Mouse (Mus musculus): ENCODE measurements around the gene Gimap8. TPM values are rescaled to one million over a fixed set of nuclear protein-coding genes. Genes with fewer than 3 reads are reported as not detected.
"Not testable (repeated sequence)": the region's sequence is repeated elsewhere in the genome, so short reads cannot be mapped to it uniquely, and the experiment has no call there.

The Gimap8 gene
- polyA plus RNA-seq, 1 experiment from 2014 or later, result 7.3 TPM

- TF ChIP-seq CTCF (IDR thresholded peaks at IDR 0.05), result no peak
- CTCF ChIA-PET, result no interaction called here
- POLR2A ChIA-PET, result no interaction called here
- no peak for ATAC-seq
- in situ Hi-C loops (cut with MboI; ENCODE audit: low pct_unique_long_range_greater_than_20kb), result no loop called here
- no peaks in the 10 kb centered on the region for H3K27me3 ChIP-seq
- no peak for DNase-seq (ENCODE audit: low read depth, low spot score)
Observed at GRCm38 (mm10) chr6:48676860-48677415, 29.9 kb downstream of the Gimap8 start.

- POLR2A ChIA-PET, result no interaction called here
- no peak for TF ChIP-seq CTCF (IDR thresholded peaks at IDR 0.05)
- in situ Hi-C loops (cut with MboI; ENCODE audit: low pct_unique_long_range_greater_than_20kb), result no loop called here
- CTCF ChIA-PET, result no interaction called here
- no peaks in the 10 kb centered on the region for H3K27me3 ChIP-seq
- DNase-seq (ENCODE audit: low read depth, low spot score) (no peak), ATAC-seq (no peak)
Observed at GRCm38 (mm10) chr6:48677492-48678345, 30.7 kb downstream of the Gimap8 start.

- H3K27me3 ChIP-seq, result no peaks in the 10 kb centered on the region
- CTCF ChIA-PET, result no interaction called here
Observed at GRCm38 (mm10) chr6:48678391-48678790, 31.4 kb downstream of the Gimap8 start.

GRCm38 (mm10) chr6:48679701-48680100 lies 32.7 kb downstream of the Gimap8 start:
- no peak for DNase-seq (ENCODE audit: low read depth, low spot score)
- in situ Hi-C loops (cut with MboI; ENCODE audit: low pct_unique_long_range_greater_than_20kb), result no loop called here

More at GRCm38 (mm10) chr6:48678391-48678790, 31.4 kb downstream of the Gimap8 start:
- DNase-seq (ENCODE audit: low read depth, low spot score) (no peak), ATAC-seq (no peak)
- no peak for TF ChIP-seq CTCF (IDR thresholded peaks at IDR 0.05)
- POLR2A ChIA-PET, result no interaction called here
- in situ Hi-C loops (cut with MboI; ENCODE audit: low pct_unique_long_range_greater_than_20kb), result no loop called here

GRCm38 (mm10) chr6:48680421-48680820 lies 33.4 kb downstream of the Gimap8 start:
- ATAC-seq (no peak), DNase-seq (ENCODE audit: low read depth, low spot score) (no peak)
- ChIA-PET POLR2A (no interaction called here), CTCF (no interaction called here)
- no peaks in the 10 kb centered on the region for H3K27me3 ChIP-seq
- in situ Hi-C loops (cut with MboI; ENCODE audit: low pct_unique_long_range_greater_than_20kb), result no loop called here
- TF ChIP-seq CTCF (IDR thresholded peaks at IDR 0.05), result no peak

More at GRCm38 (mm10) chr6:48679701-48680100, 32.7 kb downstream of the Gimap8 start:
- ATAC-seq, result no peak
- no peak for TF ChIP-seq CTCF (IDR thresholded peaks at IDR 0.05)
- ChIA-PET CTCF (no interaction called here), POLR2A (interaction anchor here (0.6 kb wide), 1 partner anchor 33 kb away, joined by 4 read pairs; the partner anchor contains the start of gene Gimap8)
- no peaks in the 10 kb centered on the region for H3K27me3 ChIP-seq

GRCm38 (mm10) chr6:48681472-48682090 lies 34.5 kb downstream of the Gimap8 start:
- CTCF ChIA-PET, result interaction anchor here (0.9 kb wide), 1 partner anchor 91 kb away, joined by 4 read pairs; no protein-coding TSS in a partner anchor
- TF ChIP-seq CTCF (IDR thresholded peaks at IDR 0.05), result no peak
- POLR2A ChIA-PET, result no interaction called here
- in situ Hi-C loops (cut with MboI; ENCODE audit: low pct_unique_long_range_greater_than_20kb), result no loop called here
- DNase-seq (ENCODE audit: low read depth, low spot score) (no peak), ATAC-seq (no peak)
- H3K27me3 ChIP-seq, result no peaks in the 10 kb centered on the region

GRCm38 (mm10) chr6:48682271-48682670 lies 35.2 kb downstream of the Gimap8 start:
- in situ Hi-C loops (cut with MboI; ENCODE audit: low pct_unique_long_range_greater_than_20kb), result no loop called here
- POLR2A ChIA-PET, result no interaction called here
- ATAC-seq, result no peak
- H3K27me3 ChIP-seq, result no peaks in the 10 kb centered on the region
- DNase-seq (ENCODE audit: low read depth, low spot score), result no peak
- TF ChIP-seq CTCF (IDR thresholded peaks at IDR 0.05), result no peak
- CTCF ChIA-PET, result no interaction called here

- DNase-seq (ENCODE audit: low read depth, low spot score); in situ Hi-C loops (cut with MboI; ENCODE audit: low pct_unique_long_range_greater_than_20kb); ATAC-seq; H3K27me3 ChIP-seq; POLR2A ChIA-PET: not testable (repeated sequence)
- CTCF ChIA-PET, result interaction anchor here (2.8 kb wide), 1 partner anchor 11 kb away, joined by 10 read pairs; no protein-coding TSS in a partner anchor
Observed at GRCm38 (mm10) chr6:48683263-48683821, 36.3 kb downstream of the Gimap8 start.

- CTCF ChIA-PET, result interaction anchor here (0.8 to 2.8 kb wide), 3 partner anchors 10 to 38 kb away, joined by 3 to 10 read pairs (median 5); no protein-coding TSS in a partner anchor
Observed at GRCm38 (mm10) chr6:48684319-48684718, 37.3 kb downstream of the Gimap8 start, which contains the start of gene Gimap4. Gimap4 (plus strand) TSS chr6:48684549.

GRCm38 (mm10) chr6:48684806-48685205 lies 37.8 kb downstream of the Gimap8 start:
- ATAC-seq (no peak), DNase-seq (ENCODE audit: low read depth, low spot score) (no peak)
- in situ Hi-C loops (cut with MboI; ENCODE audit: low pct_unique_long_range_greater_than_20kb), result no loop called here
- CTCF ChIA-PET, result interaction anchor here (0.8 to 2.8 kb wide), 3 partner anchors 9 to 39 kb away, joined by 3 to 10 read pairs (median 5); no protein-coding TSS in a partner anchor
- no peaks in the 10 kb centered on the region for H3K27me3 ChIP-seq
- POLR2A ChIA-PET, result no interaction called here
- TF ChIP-seq CTCF (IDR thresholded peaks at IDR 0.05), result no peak

More at GRCm38 (mm10) chr6:48684319-48684718, 37.3 kb downstream of the Gimap8 start, which contains the start of gene Gimap4:
- DNase-seq (ENCODE audit: low read depth, low spot score) (no peak), ATAC-seq (no peak)
- no peak for TF ChIP-seq CTCF (IDR thresholded peaks at IDR 0.05)
- no peaks in the 10 kb centered on the region for H3K27me3 ChIP-seq
- POLR2A ChIA-PET, result interaction anchor here (0.6 kb wide), 1 partner anchor 56 kb away, joined by 3 read pairs; no protein-coding TSS in a partner anchor
- in situ Hi-C loops (cut with MboI; ENCODE audit: low pct_unique_long_range_greater_than_20kb), result no loop called here
